In the genomic region with DNA sequence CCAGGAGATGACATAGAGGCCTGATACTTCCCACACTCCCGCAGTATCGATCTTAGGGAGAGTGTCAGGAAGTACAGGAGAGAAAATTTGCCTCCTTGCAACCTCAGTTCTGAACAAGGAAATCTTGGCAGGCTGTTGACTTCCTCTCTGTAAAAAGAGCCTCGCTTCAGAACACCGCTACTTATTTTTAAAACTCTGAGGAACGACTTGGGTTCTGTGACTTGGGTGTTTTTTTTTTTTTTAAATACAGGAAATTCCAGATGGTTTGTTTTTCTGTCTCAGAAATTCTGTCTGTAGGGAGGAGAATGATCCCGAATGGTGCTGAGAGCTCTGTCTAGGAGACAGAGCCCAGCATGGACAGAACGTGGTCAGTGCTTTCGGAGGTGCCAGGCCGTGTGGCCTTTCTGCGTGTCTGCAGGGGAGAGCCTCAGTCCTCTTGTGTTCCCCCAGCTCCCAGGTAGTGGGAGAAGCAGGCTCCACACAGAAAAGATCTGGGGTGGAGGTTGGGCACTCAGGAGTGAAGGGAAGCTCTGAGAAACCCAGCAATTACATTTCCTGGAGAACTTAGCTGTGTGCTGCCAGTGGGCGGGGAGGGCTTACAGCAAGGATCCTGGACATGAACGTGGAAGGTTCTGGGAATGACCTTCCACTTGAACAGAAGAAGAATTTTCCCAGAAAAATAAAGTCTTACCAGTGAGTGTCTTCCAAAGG, we compare ENCODE assay signal across 8 mouse cellular contexts. TPM values are rescaled to one million over a fixed set of nuclear protein-coding genes. Genes with fewer than 3 reads are reported as not detected.
A peak's percentile ranks its signal among the peaks of the same experiment; 100 is the strongest.
DNase-seq lines count a peak whose midpoint lies in the region; ATAC-seq and TF ChIP-seq lines count a peak whose summit lies in the region.

No protein-coding gene starts in this region.

- H3K27ac ChIP-seq in lung, embryonic 14.5 days (ENCODE audit: low read depth), result peak overlapping the region; percentile 85
- peak overlapping the region; percentile 88 for H3K27ac ChIP-seq in embryonic facial prominence, embryonic 12.5 days
- H3K27ac ChIP-seq in hindbrain, embryonic 16.5 days (ENCODE audit: low read depth, low read length), result peak overlapping the region; percentile 50
- H3K27ac ChIP-seq in liver, embryonic 11.5 days (ENCODE audit: low read depth, low read length), result peak overlapping the region; percentile 39; the same call in 1 of the 2 replicates

- DNase-seq in lung, embryonic 14.5 days, result peak; percentile 65
- DNase-seq in lung, adult 18-20 months, result no peak
- DNase-seq in liver, embryonic 11.5 days (ENCODE audit: low spot score), result no peak
- no peak for DNase-seq in ovary, postnatal 10 days (ENCODE audit: low spot score)
- no peak for DNase-seq in urinary bladder, postnatal 14 days (ENCODE audit: low spot score)

- H3K36me3 ChIP-seq in lung, embryonic 14.5 days (ENCODE audit: insufficient read depth), result no peaks in the 10 kb centered on the region
- H3K36me3 ChIP-seq in embryonic facial prominence, embryonic 12.5 days, result no peaks in the 10 kb centered on the region
- H3K36me3 ChIP-seq in hindbrain, embryonic 16.5 days (ENCODE audit: control insufficient read depth, insufficient read depth, low read length), result no peaks in the 10 kb centered on the region
- no peaks in the 10 kb centered on the region for H3K36me3 ChIP-seq in liver, embryonic 11.5 days (ENCODE audit: control insufficient read depth, insufficient read depth, low read length)

- no peak overlapping the region for H3K4me3 ChIP-seq in lung, embryonic 14.5 days (ENCODE audit: low read depth, low read length)
- H3K4me3 ChIP-seq in embryonic facial prominence, embryonic 12.5 days, result no peak overlapping the region
- no peak overlapping the region for H3K4me3 ChIP-seq in hindbrain, embryonic 16.5 days (ENCODE audit: low read length)
- H3K4me3 ChIP-seq in liver, embryonic 11.5 days (ENCODE audit: low read depth, low read length), result no peak overlapping the region

- WGBS in lung, embryonic 14.5 days, result 29% methylated on average over 12 of the region's 12 CpGs
- WGBS in embryonic facial prominence, embryonic 12.5 days, result 45% methylated on average over 12 of the region's 12 CpGs
- 71% methylated on average over 12 of the region's 12 CpGs for WGBS in hindbrain, embryonic 16.5 days
- 51% methylated on average over 12 of the region's 12 CpGs for WGBS in liver, embryonic 11.5 days

- 0 out of 2 replicates have a peak, but pooled peaks have one; percentile 19 for ATAC-seq in lung, embryonic 14.5 days (ENCODE audit: insufficient read depth)
- ATAC-seq in embryonic facial prominence, embryonic 12.5 days (ENCODE audit: insufficient number of reproducible peaks, insufficient read depth, low FRiP score, low TSS enrichment), result no peak
- ATAC-seq in hindbrain, embryonic 16.5 days, result no peak
- ATAC-seq in liver, embryonic 11.5 days (replicated peaks; ENCODE audit: low FRiP score), result no peak
- ATAC-seq in erythroid progenitor cell, adult 5-6 weeks (replicated peaks; ENCODE audit: low FRiP score, poor library complexity, severe bottlenecking), result no peak

- 0 out of 2 replicates have a peak overlapping the region, but pooled peaks have one; percentile 7 for H3K4me2 ChIP-seq in lung, embryonic 14.5 days
- no peak overlapping the region for H3K4me2 ChIP-seq in embryonic facial prominence, embryonic 12.5 days (replicated peaks)
- H3K4me2 ChIP-seq in hindbrain, embryonic 16.5 days (ENCODE audit: low read length), result no peak overlapping the region; the same call in 1 of the 2 replicates
- H3K4me2 ChIP-seq in liver, embryonic 11.5 days, result no peak overlapping the region

- no peaks in the 10 kb centered on the region for H3K9me3 ChIP-seq in lung, embryonic 14.5 days (ENCODE audit: low read depth, low read length)
- no peaks in the 10 kb centered on the region for H3K9me3 ChIP-seq in embryonic facial prominence, embryonic 12.5 days
- no peaks in the 10 kb centered on the region for H3K9me3 ChIP-seq in hindbrain, embryonic 16.5 days (ENCODE audit: control insufficient read depth, low read length)
- no peaks in the 10 kb centered on the region for H3K9me3 ChIP-seq in liver, embryonic 11.5 days (ENCODE audit: control insufficient read depth, low read length)

- no peak for TF ChIP-seq CTCF in lung, embryonic 14.5 days (IDR thresholded peaks at IDR 0.05; ENCODE audit: low read depth)

- H3K4me1 ChIP-seq in lung, embryonic 14.5 days (ENCODE audit: insufficient read depth), result peaks cover 23% of the 10 kb centered on the region; the same call in 1 of the 2 replicates
- peaks cover 49% of the 10 kb centered on the region for H3K4me1 ChIP-seq in embryonic facial prominence, embryonic 12.5 days
- H3K4me1 ChIP-seq in hindbrain, embryonic 16.5 days (ENCODE audit: control insufficient read depth, insufficient read depth, low read depth, low read length), result no peaks in the 10 kb centered on the region
- peaks cover 17% of the 10 kb centered on the region for H3K4me1 ChIP-seq in liver, embryonic 11.5 days (replicated peaks; ENCODE audit: control insufficient read depth, insufficient read depth, low read length)

- H3K9ac ChIP-seq in lung, embryonic 14.5 days, result peak overlapping the region; percentile 1; the same call in 1 of the 2 replicates
- no peak overlapping the region for H3K9ac ChIP-seq in embryonic facial prominence, embryonic 12.5 days
- no peak overlapping the region for H3K9ac ChIP-seq in hindbrain, embryonic 16.5 days (ENCODE audit: low read depth, low read length)
- H3K9ac ChIP-seq in liver, embryonic 11.5 days (ENCODE audit: low read depth, low read length), result no peak overlapping the region

- H3K27me3 ChIP-seq in lung, embryonic 14.5 days (ENCODE audit: insufficient read depth, low read length), result no peaks in the 10 kb centered on the region
- H3K27me3 ChIP-seq in embryonic facial prominence, embryonic 12.5 days, result no peaks in the 10 kb centered on the region
- no peaks in the 10 kb centered on the region for H3K27me3 ChIP-seq in hindbrain, embryonic 16.5 days (replicated peaks; ENCODE audit: control insufficient read depth, insufficient read depth, low read length)
- no peaks in the 10 kb centered on the region for H3K27me3 ChIP-seq in liver, embryonic 11.5 days (replicated peaks; ENCODE audit: control insufficient read depth, insufficient read depth, low read length)

RNA-seq across cellular contexts. Expression of gene Galnt10, which starts 28.9 kb away (rescaled TPM):
- 11.2 and 11.9 TPM in 2 replicates for polyA plus RNA-seq in lung, embryonic 14.5 days (2014; fragmentation: Nextera tagmentation; extraction: Ambion mirVana)
- 34.3 and 36.2 TPM in 2 replicates for polyA plus RNA-seq in embryonic facial prominence, embryonic 12.5 days (2016; fragmentation: Nextera tagmentation; extraction: Ambion mirVana)
- 12.3 and 13.1 TPM in 2 replicates for polyA plus RNA-seq in hindbrain, embryonic 16.5 days (2015; fragmentation: Nextera tagmentation; extraction: Ambion mirVana)
- polyA plus RNA-seq in liver, embryonic 11.5 days (2014; fragmentation: Nextera tagmentation; extraction: Ambion mirVana), result 17.5 and 19.8 TPM in 2 replicates
- 50.5 and 56.6 TPM in 2 replicates for total RNA-seq in erythroid progenitor cell, adult 5-6 weeks (2015; ENCODE audit: low replicate concordance)
- total RNA-seq in erythroid progenitor cell, adult 5-6 weeks (2017; ENCODE audit: low replicate concordance), result 81.6 and 90.9 TPM in 2 replicates
